Mouse (Mus musculus): ENCODE results near the gene Rasgrp1.

Rasgrp1 gene

GRCm38 (mm10) chr2:117342547-117343239 lies at the start of gene Rasgrp1:
TSS of gene Rasgrp1 (minus strand) at chr2:117343001.
- DNase-seq (ENCODE audit: low spot score) = peak; percentile 15

- DNase-seq (ENCODE audit: low spot score) = no peak
These were observed 47.4 kb upstream of the Rasgrp1 start for GRCm38 (mm10) chr2:117389925-117390892.

GRCm38 (mm10) chr2:117389460-117389859 lies 46.7 kb upstream of the Rasgrp1 start:
- no peak for DNase-seq (ENCODE audit: low spot score)

GRCm38 (mm10) chr2:117388121-117388520 lies 45.3 kb upstream of the Rasgrp1 start:
- DNase-seq (ENCODE audit: low spot score) = no peak

GRCm38 (mm10) chr2:117386981-117387705 lies 44.3 kb upstream of the Rasgrp1 start:
- no peak for DNase-seq (ENCODE audit: low spot score)

GRCm38 (mm10) chr2:117386036-117386590 lies 43.3 kb upstream of the Rasgrp1 start:
- no peak for DNase-seq (ENCODE audit: low spot score)

GRCm38 (mm10) chr2:117381314-117381713 lies 38.5 kb upstream of the Rasgrp1 start:
- no peak for DNase-seq (ENCODE audit: low spot score)

- DNase-seq (ENCODE audit: low spot score) = no peak
These were observed 31.6 kb upstream of the Rasgrp1 start for GRCm38 (mm10) chr2:117374293-117374830.

- DNase-seq (ENCODE audit: low spot score) = no peak
These were observed 28.9 kb upstream of the Rasgrp1 start for GRCm38 (mm10) chr2:117371706-117372105.

GRCm38 (mm10) chr2:117366478-117366877 lies 23.7 kb upstream of the Rasgrp1 start:
- DNase-seq (ENCODE audit: low spot score) = no peak

- no peak for DNase-seq (ENCODE audit: low spot score)
These were observed 21.3 kb upstream of the Rasgrp1 start for GRCm38 (mm10) chr2:117364056-117364455.

GRCm38 (mm10) chr2:117357939-117358338 lies 15.1 kb upstream of the Rasgrp1 start:
- no peak for DNase-seq (ENCODE audit: low spot score)

- no peak for DNase-seq (ENCODE audit: low spot score)
These were observed 9.7 kb upstream of the Rasgrp1 start for GRCm38 (mm10) chr2:117352305-117353123.

- DNase-seq (ENCODE audit: low spot score) = no peak
These were observed 7.3 kb upstream of the Rasgrp1 start for GRCm38 (mm10) chr2:117350138-117350537.

GRCm38 (mm10) chr2:117343240-117343624 lies 431 bp upstream of the Rasgrp1 start:
- DNase-seq (ENCODE audit: low spot score) = peak; percentile 23

- peak; percentile 76 for DNase-seq (ENCODE audit: low spot score)
These were observed 683 bp downstream of the Rasgrp1 start for GRCm38 (mm10) chr2:117342090-117342546.

- DNase-seq (ENCODE audit: low spot score) = no peak
These were observed 4.3 kb downstream of the Rasgrp1 start for GRCm38 (mm10) chr2:117338501-117338900.

GRCm38 (mm10) chr2:117337902-117338301 lies 4.9 kb downstream of the Rasgrp1 start:
- no peak for DNase-seq (ENCODE audit: low spot score)

- DNase-seq (ENCODE audit: low spot score) = no peak
These were observed 5.7 kb downstream of the Rasgrp1 start for GRCm38 (mm10) chr2:117336946-117337665.
